Mouse (Mus musculus): ENCODE measurements around the gene Clic1. TPM values are rescaled to one million over a fixed set of nuclear protein-coding genes. Genes with fewer than 3 reads are reported as not detected.
A peak's percentile ranks its signal among the peaks of the same experiment; 100 is the strongest.

The Clic1 gene
- polyA plus RNA-seq, 1 experiment, result 28.5 TPM

DNA sequence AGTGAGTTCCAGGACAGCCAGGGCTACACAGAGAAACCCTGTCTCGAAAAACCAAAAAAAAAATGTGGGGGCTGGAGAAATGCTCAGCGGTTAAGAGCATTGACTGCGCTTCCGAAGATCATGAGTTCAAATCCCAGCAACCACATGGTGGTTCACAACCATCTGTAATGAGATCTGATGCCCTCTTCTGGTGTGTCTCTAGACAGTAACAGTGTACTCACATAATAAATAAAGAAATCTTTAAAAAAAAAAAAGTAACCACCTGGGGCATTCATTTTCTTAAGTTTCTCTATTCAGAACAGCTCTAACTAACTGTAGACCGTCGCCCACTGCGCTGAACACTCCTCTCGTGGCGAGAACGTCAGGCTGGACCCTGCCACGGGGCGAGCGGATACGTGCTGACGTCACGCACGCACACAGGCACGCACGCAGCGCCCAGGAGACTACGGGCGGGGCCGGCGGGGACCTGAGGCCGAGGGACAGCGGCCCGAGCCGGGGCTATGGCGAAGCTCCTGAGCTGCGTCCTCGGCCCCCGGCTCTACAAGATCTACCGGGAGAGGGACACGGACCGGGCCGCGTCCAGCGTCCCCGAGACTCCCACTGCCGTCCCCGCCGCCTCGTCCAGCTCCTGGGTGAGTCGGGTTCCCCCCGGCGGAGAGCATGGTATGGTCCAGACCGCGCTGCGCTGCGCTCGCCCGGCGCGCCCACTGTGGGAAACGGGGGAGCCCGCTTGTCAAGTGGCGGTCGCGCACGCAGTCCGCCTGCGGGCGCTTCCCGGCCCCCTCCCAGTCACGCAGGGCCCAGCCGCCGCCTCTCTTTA, 39.3 kb downstream of the Clic1 start, which contains the start of gene Abhd16a:
Gene Abhd16a (plus strand): TSS at position 439 of the 820 bp plus-strand sequence.
- DNase-seq (ENCODE audit: extremely low spot score in 1 of 2, low spot score in 1 of 2), result peak; percentile 87 to 95

DNA sequence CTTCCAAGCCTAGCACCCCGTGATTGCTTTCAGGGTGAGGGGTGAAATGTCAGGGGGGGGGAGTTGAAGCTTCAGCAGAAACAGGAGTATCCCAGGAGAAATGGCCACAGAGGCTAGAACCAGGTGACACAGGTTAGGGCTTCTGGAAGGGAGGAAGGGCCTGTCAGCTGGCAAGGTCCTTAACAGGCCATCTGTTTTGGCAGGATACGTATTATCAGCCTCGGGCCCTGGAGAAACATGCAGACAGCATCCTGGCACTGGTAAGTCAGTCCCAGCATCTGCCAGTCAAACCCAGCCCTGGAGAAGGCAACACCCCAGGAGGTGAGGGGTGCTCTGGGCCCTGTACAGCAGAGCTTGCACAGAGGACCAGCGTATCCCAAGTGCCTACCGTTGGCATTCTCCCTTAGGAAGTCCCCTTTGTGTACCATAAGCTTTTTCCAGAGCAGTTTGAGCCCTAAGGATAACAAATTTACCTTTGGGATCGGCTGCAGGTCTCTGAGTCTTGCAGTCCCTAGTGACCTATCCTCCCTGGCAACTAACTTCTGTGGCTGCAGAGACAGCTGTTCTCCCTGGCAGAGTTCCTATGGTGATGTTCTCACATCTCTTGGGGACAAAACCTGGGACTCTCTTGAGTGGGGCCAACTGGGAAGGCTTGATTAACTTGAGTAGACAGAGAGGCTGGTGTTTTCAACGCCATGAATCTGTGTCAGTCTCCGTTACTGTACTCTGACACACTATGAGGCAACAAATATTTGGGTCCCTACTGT, 40.6 kb downstream of the Clic1 start:
- no peak for DNase-seq (ENCODE audit: extremely low spot score in 1 of 2, low spot score in 1 of 2)

DNA sequence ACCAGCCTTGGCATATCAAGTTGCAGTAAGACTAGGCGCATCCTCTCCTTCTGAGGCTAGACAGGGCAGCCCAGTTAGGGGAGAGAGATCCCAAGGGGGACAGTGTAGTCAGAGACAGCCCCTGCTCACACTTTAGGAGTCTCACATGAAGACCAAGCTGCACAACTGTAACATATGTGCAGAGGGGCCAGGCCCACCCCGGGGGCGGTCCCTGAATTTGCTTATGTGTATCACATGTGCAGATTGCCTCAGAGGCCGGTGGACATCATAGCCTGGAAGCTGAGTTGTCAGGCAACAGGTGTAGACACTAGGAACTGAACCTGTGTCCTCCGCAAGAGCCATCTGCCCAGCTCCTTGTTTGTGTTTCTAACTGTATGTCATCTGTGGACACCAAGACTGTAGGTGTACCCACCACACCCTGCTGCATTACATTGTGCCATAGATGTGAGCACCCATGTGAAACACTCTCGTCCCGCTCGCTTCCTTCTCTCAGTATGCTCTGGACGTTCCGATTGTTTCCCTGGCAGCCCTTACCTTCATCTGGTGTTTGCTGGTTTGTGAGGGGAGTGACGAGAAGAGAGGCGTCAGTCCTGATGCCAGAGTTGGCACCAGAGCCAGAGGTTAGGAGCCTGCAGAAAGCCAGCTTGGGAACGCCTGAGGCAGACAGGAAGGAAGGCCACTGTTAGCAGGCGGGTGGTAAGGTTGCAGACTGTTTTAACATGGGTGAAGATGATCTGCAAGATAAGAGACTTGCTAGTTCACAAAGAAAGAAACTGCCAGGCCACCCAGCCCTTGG, 42.8 kb downstream of the Clic1 start:
- DNase-seq (ENCODE audit: extremely low spot score in 1 of 2, low spot score in 1 of 2), result no peak

DNA sequence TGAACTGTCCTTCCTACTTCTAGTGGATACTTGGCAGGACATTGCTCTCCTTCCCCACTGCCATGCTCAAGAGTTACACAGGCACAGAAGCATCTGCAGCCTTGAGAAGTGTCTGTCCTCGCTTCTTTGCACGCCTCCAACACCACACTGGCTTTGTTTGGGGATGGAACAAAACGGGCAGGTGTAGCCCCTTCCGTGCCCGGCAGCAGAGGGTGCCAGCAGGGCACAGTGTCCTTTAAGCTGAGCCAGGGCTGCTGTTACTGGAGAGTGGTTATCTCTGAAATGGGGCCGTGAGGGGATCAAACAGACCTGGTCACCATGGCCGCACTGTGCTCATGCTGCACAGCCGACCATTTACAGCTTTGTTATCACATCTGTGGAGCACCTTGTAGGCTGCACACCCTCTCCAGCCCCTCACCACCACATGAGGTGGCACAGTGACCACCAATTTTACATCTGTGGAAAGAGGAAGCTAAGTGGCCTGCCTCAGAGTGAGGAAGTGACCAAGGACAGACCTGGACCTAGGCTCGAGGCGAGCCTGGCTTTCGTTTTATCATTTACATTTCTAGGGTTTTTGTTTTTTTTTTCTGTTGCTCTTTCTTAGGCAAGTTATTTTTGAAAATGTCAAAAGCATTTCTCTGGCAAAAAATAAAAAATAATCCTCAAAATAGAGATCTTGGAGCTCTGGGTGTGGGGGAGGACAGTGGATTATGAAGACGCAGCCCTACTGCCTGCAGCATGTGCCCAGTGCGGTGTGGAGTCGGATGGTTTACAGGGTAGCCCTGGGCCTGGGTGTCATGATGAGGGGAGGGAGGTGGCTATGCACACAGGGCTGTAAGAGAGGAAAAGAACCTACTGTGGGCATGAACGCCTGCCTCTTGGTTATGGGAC, 45.0 kb downstream of the Clic1 start:
- DNase-seq (ENCODE audit: extremely low spot score in 1 of 2, low spot score in 1 of 2), result no peak

DNA sequence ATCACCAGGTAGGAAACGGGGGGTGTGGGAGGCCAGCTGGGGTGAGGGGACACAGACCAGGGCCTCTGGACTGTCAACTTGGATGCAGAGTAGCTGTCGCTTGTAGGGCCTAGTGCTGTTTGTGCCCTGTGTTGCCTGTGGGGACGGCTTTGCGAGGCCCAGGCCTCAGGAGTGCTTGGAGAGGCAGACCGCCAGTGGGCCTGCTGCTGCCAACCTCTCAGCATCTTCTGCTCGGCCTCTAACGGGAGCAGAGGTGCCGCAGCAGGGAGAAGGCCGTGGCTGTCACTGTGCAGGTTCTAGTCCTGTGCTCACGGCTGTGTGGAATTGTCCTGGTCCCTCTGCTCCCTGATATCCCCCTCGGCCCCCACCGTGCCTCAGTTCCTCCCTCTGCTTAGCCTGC, 46.8 kb downstream of the Clic1 start:
- no peak for DNase-seq (ENCODE audit: extremely low spot score in 1 of 2, low spot score in 1 of 2)

DNA sequence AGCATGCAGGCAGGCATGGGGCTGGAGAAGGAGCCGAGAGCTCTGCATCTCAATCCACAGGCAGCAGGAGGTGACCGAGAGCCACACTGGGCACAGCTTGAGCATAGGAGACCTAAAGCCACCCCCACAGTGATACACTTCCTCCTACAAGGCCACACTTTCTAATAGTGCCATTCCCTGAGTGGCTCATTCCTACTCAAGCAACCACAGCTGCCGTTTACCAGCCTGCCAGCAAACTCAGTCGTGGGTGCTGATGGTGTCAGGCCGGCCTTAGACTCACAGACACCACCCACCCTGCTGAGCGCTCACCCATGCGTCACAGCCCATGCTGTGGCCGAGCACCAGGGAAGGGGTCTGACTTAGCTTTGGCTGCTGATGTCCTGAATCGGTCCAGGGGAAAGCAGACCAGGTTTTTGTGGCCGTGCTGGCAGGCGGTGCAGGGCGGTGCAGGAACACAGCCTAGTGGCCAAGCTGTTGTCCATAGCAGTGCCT, 47.4 kb downstream of the Clic1 start:
- peak; percentile 55 to 69 for DNase-seq (ENCODE audit: extremely low spot score in 1 of 2, low spot score in 1 of 2)

DNA sequence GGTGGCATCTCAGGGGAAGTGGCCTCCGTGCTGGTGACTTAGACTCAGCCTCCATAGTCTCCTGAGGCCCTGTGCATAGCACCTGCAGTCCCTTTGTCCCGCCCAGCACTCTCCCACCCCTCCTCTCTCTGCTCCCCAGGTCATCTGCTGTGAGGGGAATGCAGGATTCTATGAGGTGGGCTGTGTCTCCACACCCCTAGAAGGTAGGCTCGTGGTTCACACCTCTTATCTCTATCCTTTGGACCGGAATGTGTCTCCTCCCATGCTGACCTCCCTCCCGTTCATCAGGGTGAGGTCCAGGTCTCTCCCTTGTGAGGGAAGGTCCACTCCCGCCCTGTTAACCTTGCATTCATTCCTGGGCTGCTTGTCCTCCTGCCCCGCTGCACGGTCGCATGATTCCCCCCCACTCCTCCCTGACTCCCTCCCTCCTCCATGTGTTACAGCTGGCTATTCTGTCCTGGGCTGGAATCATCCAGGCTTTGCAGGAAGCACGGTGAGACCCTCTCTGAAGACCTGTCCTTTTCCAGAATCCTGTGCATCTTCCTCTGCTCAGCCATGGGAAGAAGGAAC, 50.5 kb downstream of the Clic1 start:
- DNase-seq (ENCODE audit: extremely low spot score in 1 of 2, low spot score in 1 of 2), result no peak

DNA sequence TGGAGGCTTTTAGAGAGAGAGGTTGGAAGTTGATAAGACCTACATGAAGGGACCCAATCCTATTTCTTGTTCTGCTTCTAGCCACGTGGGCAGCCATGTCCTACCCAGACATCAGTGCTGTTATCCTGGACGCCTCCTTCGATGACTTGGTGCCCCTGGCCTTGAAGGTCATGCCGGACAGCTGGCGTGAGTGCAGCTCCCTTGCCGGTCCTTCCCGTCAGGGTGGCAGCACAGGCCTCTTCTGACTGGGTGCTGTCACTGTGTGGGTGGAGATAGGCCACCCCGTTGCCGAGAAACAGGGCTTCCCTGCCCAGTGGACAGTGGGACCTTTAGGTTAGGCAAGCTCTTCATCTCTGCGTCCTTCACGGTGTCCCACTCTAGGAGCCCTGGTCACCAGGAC, 51.4 kb downstream of the Clic1 start:
- DNase-seq (ENCODE audit: extremely low spot score in 1 of 2, low spot score in 1 of 2), result no peak

DNA sequence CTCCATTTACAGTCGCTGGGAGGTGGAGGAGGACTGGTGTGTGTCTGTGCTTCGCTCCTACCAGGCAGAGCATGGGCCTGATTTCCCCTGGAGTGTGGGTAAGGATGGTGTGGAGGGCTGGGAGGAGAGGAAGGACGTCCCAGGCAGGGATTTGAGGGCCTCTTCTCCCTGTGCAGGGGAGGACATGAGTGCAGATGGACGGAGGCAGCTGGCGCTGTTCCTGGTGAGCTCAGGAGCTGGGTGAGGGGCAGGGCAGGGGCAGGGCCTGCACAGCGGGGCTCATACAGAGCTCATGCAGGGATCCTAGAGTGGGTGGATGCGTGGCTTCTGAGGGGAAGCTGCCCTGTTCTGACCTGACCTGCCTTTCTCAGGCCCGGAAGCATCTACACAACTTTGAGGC, 52.5 kb downstream of the Clic1 start:
- no peak for DNase-seq (ENCODE audit: extremely low spot score in 1 of 2, low spot score in 1 of 2)

DNA sequence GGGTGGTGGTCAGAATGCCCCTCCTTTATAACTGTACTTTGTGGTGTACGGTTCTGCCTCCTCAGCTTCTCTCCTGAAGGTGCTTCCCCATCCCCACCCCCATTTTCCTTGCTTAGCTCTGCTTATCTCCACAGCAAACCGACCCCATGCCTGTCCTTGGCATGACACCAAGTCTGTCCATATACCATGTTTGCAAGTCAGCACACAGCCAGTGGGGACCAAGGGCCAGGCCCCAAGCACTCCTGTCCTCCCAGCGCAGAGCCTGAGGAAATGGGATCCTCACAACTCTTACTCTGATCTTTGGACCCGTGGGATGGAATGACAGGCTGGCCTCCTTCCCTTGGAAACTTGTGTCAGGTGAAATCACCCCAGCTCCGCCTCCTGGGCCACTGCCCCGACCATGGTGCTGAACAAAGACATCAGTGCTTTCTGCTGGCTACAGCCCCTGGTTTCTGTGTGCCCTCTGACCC, 53.5 kb downstream of the Clic1 start:
- no peak for DNase-seq (ENCODE audit: extremely low spot score in 1 of 2, low spot score in 1 of 2)

DNA sequence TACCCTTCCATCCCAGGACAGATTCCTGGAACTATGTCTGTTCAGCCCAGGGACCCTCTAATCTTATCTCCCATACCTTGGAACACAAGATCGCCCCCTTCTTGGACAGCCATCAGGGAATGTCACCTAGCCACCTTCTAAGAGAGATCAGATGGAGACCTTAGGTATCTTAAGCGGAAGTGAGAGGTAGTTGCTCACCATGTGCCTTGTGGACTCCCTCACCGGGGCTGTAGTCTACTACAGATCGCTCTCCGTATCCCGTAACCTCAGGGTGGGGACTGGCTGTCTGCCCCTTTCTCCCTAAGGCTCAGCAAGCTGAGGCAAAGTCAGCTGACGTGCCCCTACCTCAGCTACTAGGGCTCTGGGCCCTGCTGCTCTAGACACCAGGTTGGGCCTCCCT, 54.3 kb downstream of the Clic1 start:
- no peak for DNase-seq (ENCODE audit: extremely low spot score in 1 of 2, low spot score in 1 of 2)

DNA sequence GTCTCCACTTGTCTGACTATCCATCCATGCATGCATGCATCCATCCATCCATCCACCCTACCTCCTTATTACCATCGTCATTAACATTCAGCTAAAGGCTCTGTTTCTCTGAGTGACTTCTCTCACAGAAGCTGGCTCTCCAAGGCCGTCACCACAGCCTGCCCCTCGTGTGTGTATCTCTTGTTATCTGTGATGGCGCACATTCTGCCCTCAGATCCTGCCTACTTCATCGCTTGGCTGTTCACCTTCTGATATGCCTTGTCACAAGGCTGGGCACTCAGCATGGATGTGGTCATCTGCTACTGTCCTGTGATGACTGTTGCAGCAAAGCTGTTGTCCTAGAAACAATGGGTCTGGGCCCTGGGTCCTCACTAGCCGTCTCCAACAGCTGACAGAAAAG, 55.0 kb downstream of the Clic1 start:
- no peak for DNase-seq (ENCODE audit: extremely low spot score in 1 of 2, low spot score in 1 of 2)

DNA sequence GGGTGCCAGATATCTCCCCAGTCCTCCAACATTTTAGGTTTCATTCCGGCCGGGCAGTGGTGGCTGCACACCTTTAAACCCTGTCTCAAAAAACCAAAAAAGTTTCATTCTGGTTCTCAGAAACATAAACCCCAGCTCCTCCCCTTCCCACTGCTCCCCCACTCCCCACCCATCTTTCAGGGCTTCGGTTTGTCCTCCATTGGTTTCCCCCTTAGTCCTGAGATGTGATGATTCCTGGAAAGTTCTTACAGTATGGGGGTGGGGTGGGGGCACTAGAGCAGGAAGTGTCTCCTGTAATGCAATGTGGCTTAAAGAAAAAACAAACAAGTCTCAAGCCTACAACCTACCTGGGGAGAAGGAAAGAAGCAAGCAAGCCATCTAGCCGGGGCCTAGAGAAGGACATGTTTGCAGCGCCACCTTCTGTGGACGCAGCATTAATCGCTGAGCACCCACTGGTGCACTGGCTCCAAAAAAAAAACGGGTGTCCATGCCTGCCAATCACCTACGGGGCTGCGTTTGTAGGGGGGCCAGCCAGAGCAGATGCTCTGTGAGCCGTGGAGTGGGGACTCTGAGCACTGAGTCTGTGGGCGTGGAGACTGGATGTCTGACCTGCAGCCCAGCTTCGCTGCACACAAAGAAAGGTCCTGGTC, 56.1 kb downstream of the Clic1 start:
- no peak for DNase-seq (ENCODE audit: extremely low spot score in 1 of 2, low spot score in 1 of 2)

DNA sequence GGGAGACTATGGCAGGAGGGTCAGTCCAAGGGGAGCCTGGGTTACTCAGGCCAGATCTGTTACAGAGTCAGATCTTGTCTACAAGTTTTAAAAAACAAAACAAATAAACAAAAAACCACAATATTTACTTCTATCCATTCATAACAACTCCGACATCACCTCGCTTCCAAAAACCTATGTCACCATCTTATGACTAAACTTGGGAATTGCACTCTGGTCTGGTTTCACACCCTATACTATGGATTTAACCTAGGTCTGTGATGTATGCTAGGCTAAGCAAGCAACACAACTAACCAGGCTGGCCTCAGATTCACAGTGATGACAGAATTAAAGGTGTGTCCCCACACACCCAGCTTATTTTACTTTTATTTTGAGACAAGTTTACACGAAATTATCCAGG, 56.8 kb downstream of the Clic1 start:
- no peak for DNase-seq (ENCODE audit: extremely low spot score in 1 of 2, low spot score in 1 of 2)

DNA sequence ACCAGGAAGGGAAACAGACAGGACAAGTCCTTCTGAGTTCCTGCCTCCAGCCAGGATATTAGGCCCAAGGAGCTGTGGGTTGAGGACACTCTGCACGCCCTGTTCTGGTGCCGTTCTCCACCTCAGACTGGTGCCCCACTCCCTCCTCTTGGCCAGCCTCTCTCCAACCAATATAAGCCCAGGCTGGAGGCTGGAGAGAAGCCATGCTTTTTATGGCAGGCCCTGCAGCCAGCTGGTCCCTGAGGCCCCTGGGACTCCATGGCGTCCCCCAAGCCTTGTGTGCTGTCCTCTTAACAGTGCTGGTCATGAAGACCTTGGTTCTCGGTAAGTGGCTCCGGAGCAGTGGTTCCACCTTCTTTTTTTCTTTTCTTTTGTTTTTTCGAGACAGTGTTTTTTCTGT, 58.3 kb downstream of the Clic1 start, which contains the start of gene Ly6g5c:
Gene Ly6g5c (plus strand): TSS at position 183 of the 400 bp plus-strand sequence.
- no peak for DNase-seq (ENCODE audit: extremely low spot score in 1 of 2, low spot score in 1 of 2)

All from frontal cortex, adult 2 months (tissue).